Mouse (Mus musculus) stomach, postnatal 0 days (tissue): ENCODE results near the gene Itm2b.

Source experiments
- CTCF ChIP-seq: IDR thresholded peaks from 2 replicates; pipeline ENCODE4 v1.5.1; 2016; ENCODE audit warnings: antibody characterized with exemption, low read depth, mild to moderate bottlenecking, moderate library complexity
- EP300 ChIP-seq: optimal IDR thresholded peaks from 2 replicates; pipeline ENCODE3; 2016; ENCODE audit warnings: antibody characterized with exemption

GRCm38 (mm10) chr14:73430571-73430970 is 45.5 kb upstream of the Itm2b start:
- no peak for TF ChIP-seq CTCF
- no peak for TF ChIP-seq EP300
